Comparison of ENCODE assay signal across 34 mouse cellular contexts in the genomic region with DNA sequence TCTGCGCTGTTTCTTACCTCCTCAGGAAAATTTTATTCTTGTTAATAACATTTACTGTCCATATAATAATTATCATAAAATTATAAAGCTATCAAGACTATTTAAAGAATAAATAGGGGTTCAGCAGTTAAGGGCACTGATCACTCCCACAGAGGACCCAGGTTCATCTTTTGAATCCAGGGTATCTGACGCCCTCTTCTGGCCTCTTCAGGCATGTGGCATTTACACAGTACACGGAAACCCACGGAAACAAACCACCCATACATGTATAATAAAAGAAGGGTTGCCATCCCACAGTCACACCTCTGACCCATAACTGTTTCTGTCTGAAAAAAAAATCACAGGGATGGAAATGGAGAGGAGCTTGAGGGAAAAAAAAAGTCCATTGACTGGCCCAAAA. TPM values are rescaled to one million over a fixed set of nuclear protein-coding genes. Genes with fewer than 3 reads are reported as not detected.
DNase-seq lines count a peak whose midpoint lies in the region; ATAC-seq and TF ChIP-seq lines count a peak whose summit lies in the region.
"Had no signal": no experiment of that assay in that cellular context is flagged by ENCODE, and none has a peak within 500 bp of the region (broad histone marks: within the 10 kb centered on the region; RNA-seq: fewer than 3 reads in every experiment).

No protein-coding gene starts in this region.

- no peaks in the 10 kb centered on the region for H3K9me3 ChIP-seq in forebrain, postnatal 0 days (ENCODE audit: low read length)
- H3K9me3 ChIP-seq in forebrain, embryonic 15.5 days: no peaks in the 10 kb centered on the region
- no peaks in the 10 kb centered on the region for H3K9me3 ChIP-seq in E14TG2a.4 (ENCODE audit: low read length)
- H3K9me3 ChIP-seq: hindbrain, embryonic 13.5 days; intestine, embryonic 15.5 days; kidney, embryonic 15.5 days; liver, embryonic 12.5 days; megakaryocyte, embryonic 14.5 days; stomach, embryonic 15.5 days had no signal

- CTCF ChIA-PET in Patski (lab: Charles Lee): interaction anchor here (0.9 kb wide), 1 partner anchor 269 kb away, joined by 3 read pairs; no protein-coding TSS in a partner anchor

- no peak for DNase-seq in forebrain, postnatal 0 days
- no peak for DNase-seq in layer of hippocampus, adult 2 months (ENCODE audit: low spot score in 2 of 2)
- DNase-seq in layer of hippocampus, adult 9-11 months: no peak
- DNase-seq in Patski (ENCODE audit: low read depth, low spot score): no peak
- DNase-seq in kidney, adult 8-10 months: no peak
- DNase-seq: cerebellum, adult 18-20 months; cerebellum, postnatal 14 days; gastrocnemius, postnatal 14 days; heart, adult 18-20 months; heart, postnatal 36 days; lung, embryonic 14.5 days; lung, postnatal 36 days; thymus, adult 18-20 months; thymus, postnatal 36 days had no signal

- no peaks in the 10 kb centered on the region for H3K36me3 ChIP-seq in forebrain, postnatal 0 days (ENCODE audit: insufficient read depth)
- H3K36me3 ChIP-seq in forebrain, embryonic 15.5 days: no peaks in the 10 kb centered on the region
- no peaks in the 10 kb centered on the region for H3K36me3 ChIP-seq in E14TG2a.4 (ENCODE audit: insufficient read depth, low read length)
- H3K36me3 ChIP-seq: hindbrain, embryonic 13.5 days; intestine, embryonic 15.5 days; kidney, embryonic 15.5 days; liver, embryonic 12.5 days; stomach, embryonic 15.5 days had no signal

- no peaks in the 10 kb centered on the region for H3K27me3 ChIP-seq in forebrain, postnatal 0 days (ENCODE audit: insufficient read depth, low read length)
- no peaks in the 10 kb centered on the region for H3K27me3 ChIP-seq in forebrain, embryonic 15.5 days
- H3K27me3 ChIP-seq in E14TG2a.4 (ENCODE audit: insufficient read depth, low read length) (no peaks in the 10 kb centered on the region), Patski (peaks cover 7% of the 10 kb centered on the region)
- H3K27me3 ChIP-seq: hindbrain, embryonic 13.5 days; intestine, embryonic 15.5 days; kidney, embryonic 15.5 days; liver, embryonic 12.5 days; megakaryocyte, embryonic 14.5 days; stomach, embryonic 15.5 days had no signal

- H3K4me1 ChIP-seq in forebrain, postnatal 0 days (ENCODE audit: insufficient read depth): no peaks in the 10 kb centered on the region
- no peaks in the 10 kb centered on the region for H3K4me1 ChIP-seq in forebrain, embryonic 15.5 days
- no peaks in the 10 kb centered on the region; the same call in 1 of the 2 replicates for H3K4me1 ChIP-seq in E14TG2a.4 (replicated peaks; ENCODE audit: low read depth, low read length)
- H3K4me1 ChIP-seq: hindbrain, embryonic 13.5 days; intestine, embryonic 15.5 days; kidney, embryonic 15.5 days; liver, embryonic 12.5 days; stomach, embryonic 15.5 days had no signal

- TF ChIP-seq CTCF in forebrain, postnatal 0 days (IDR thresholded peaks at IDR 0.05; ENCODE audit: low read depth): peak; percentile 9; the same call in 1 of the 2 replicates
- TF ChIP-seq CTCF in layer of hippocampus, adult 2 months (conservative IDR thresholded peaks at IDR 0.05): peak; percentile 51
- TF ChIP-seq CTCF in E14TG2a.4 (conservative IDR thresholded peaks at IDR 0.05; ENCODE audit: low read length): peak; percentile 25; the same call in 1 of the 2 replicates
- TF ChIP-seq CTCF in Patski (IDR thresholded peaks at IDR 0.05): peak; percentile 28

- H3K4me2 ChIP-seq in forebrain, postnatal 0 days (ENCODE audit: low read depth): no peak overlapping the region
- H3K4me2 ChIP-seq in forebrain, embryonic 15.5 days (replicated peaks): no peak overlapping the region
- H3K4me2 ChIP-seq: hindbrain, embryonic 13.5 days; intestine, embryonic 15.5 days; kidney, embryonic 15.5 days; liver, embryonic 12.5 days; lung, embryonic 14.5 days; stomach, embryonic 15.5 days had no signal

- H3K4me3 ChIP-seq in forebrain, postnatal 0 days (ENCODE audit: low read depth, low read length): no peak overlapping the region
- H3K4me3 ChIP-seq in forebrain, embryonic 15.5 days: no peak overlapping the region
- no peak overlapping the region for H3K4me3 ChIP-seq in layer of hippocampus, adult 2 months
- no peak overlapping the region for H3K4me3 ChIP-seq in E14TG2a.4 (replicated peaks; ENCODE audit: low read length)
- H3K4me3 ChIP-seq: hindbrain, embryonic 13.5 days; intestine, embryonic 15.5 days; kidney, embryonic 15.5 days; liver, embryonic 12.5 days; megakaryocyte, embryonic 14.5 days; stomach, embryonic 15.5 days had no signal

- POLR2A ChIA-PET in Patski (lab: Charles Lee): no interaction called here

- H3K9ac ChIP-seq in forebrain, postnatal 0 days: no peak overlapping the region
- no peak overlapping the region for H3K9ac ChIP-seq in forebrain, embryonic 15.5 days (replicated peaks)
- H3K9ac ChIP-seq: hindbrain, embryonic 13.5 days; intestine, embryonic 15.5 days; kidney, embryonic 15.5 days; liver, embryonic 12.5 days; lung, embryonic 14.5 days; stomach, embryonic 15.5 days had no signal

- no peak overlapping the region for H3K27ac ChIP-seq in forebrain, postnatal 0 days (ENCODE audit: low read depth, low read length)
- no peak overlapping the region for H3K27ac ChIP-seq in forebrain, embryonic 15.5 days (replicated peaks)
- no peak overlapping the region for H3K27ac ChIP-seq in layer of hippocampus, adult 2 months
- H3K27ac ChIP-seq: hindbrain, embryonic 13.5 days; intestine, embryonic 15.5 days; kidney, embryonic 15.5 days; liver, embryonic 12.5 days; stomach, embryonic 15.5 days had no signal

- 55% methylated on average over 4 of the region's 4 CpGs for WGBS in forebrain, postnatal 0 days
- 51% methylated on average over 4 of the region's 4 CpGs for WGBS in forebrain, embryonic 15.5 days

- ATAC-seq in forebrain, postnatal 0 days: no peak
- no peak for ATAC-seq in forebrain, embryonic 15.5 days (replicated peaks)
- ATAC-seq in Patski: no peak
- ATAC-seq in monocyte, adult 5-6 weeks (replicated peaks; ENCODE audit: insufficient number of reproducible peaks, low FRiP score, low TSS enrichment, poor library complexity, severe bottlenecking): no peak
- ATAC-seq: CD4-positive, CD25-positive, alpha-beta regulatory T cell, adult 4 months; forebrain, embryonic 14.5 days; intestine, embryonic 15.5 days; liver, embryonic 12.5 days; midbrain, embryonic 16.5 days had no signal

- in situ Hi-C loops in Patski (cut with MboI; ENCODE audit: low pct_unique_long_range_greater_than_20kb): no loop called here

RNA-seq across cellular contexts. Expression of a gene that starts 9.1 kb away (rescaled TPM):
- total RNA-seq in forebrain, postnatal 0 days (2014; rRNA removed): not detected in 2 replicates
- polyA plus RNA-seq in forebrain, postnatal 0 days (2015; fragmentation: Nextera tagmentation; extraction: Ambion mirVana): not detected in 2 replicates
- polyA plus RNA-seq in forebrain, embryonic 15.5 days (2015; fragmentation: Nextera tagmentation; extraction: Ambion mirVana): not detected in 2 replicates
- total RNA-seq in layer of hippocampus, adult 2 months (2021): not detected
- polyA plus RNA-seq in Patski (2021): not detected
- not detected in 3 replicates for total RNA-seq in monocyte, adult 5-6 weeks (2017)
- total RNA-seq: adrenal gland, adult 18-20 months; adrenal gland, postnatal 4 days; gastrocnemius, postnatal 14 days; heart, adult 18-20 months; heart, postnatal 36 days; layer of hippocampus, postnatal 14 days; neutrophil, adult 5-6 weeks had no signal
- polyA plus RNA-seq: CD4-positive, CD25-positive, alpha-beta regulatory T cell, adult 4 months; embryonic facial prominence, embryonic 14.5 days; forebrain, embryonic 14.5 days; heart, embryonic 14.5 days; hindbrain, embryonic 13.5 days; intestine, embryonic 15.5 days; kidney, embryonic 15.5 days; large intestine, adult 2 months; limb, embryonic 11.5 days; liver, embryonic 12.5 days; lung, embryonic 14.5 days; midbrain, embryonic 16.5 days; stomach, embryonic 15.5 days had no signal

RNA-seq across cellular contexts. Expression of a gene that starts 13.2 kb away (rescaled TPM):
- not detected in 2 replicates for total RNA-seq in forebrain, postnatal 0 days (2014; rRNA removed)
- not detected in 2 replicates for polyA plus RNA-seq in forebrain, postnatal 0 days (2015; fragmentation: Nextera tagmentation; extraction: Ambion mirVana)
- polyA plus RNA-seq in forebrain, embryonic 15.5 days (2015; fragmentation: Nextera tagmentation; extraction: Ambion mirVana): not detected in 2 replicates
- total RNA-seq in layer of hippocampus, adult 2 months (2021): not detected
- polyA plus RNA-seq in Patski (2021): not detected
- total RNA-seq in monocyte, adult 5-6 weeks (2017): not detected in 3 replicates
- total RNA-seq: adrenal gland, adult 18-20 months; adrenal gland, postnatal 4 days; gastrocnemius, postnatal 14 days; heart, adult 18-20 months; heart, postnatal 36 days; layer of hippocampus, postnatal 14 days; neutrophil, adult 5-6 weeks had no signal
- polyA plus RNA-seq: CD4-positive, CD25-positive, alpha-beta regulatory T cell, adult 4 months; embryonic facial prominence, embryonic 14.5 days; forebrain, embryonic 14.5 days; heart, embryonic 14.5 days; hindbrain, embryonic 13.5 days; intestine, embryonic 15.5 days; large intestine, adult 2 months; limb, embryonic 11.5 days; liver, embryonic 12.5 days; lung, embryonic 14.5 days; midbrain, embryonic 16.5 days; stomach, embryonic 15.5 days had no signal

RNA-seq across cellular contexts. Expression of a gene that starts 27.1 kb away (rescaled TPM):
- total RNA-seq in forebrain, postnatal 0 days (2014; rRNA removed): not detected in 2 replicates
- not detected in 2 replicates for polyA plus RNA-seq in forebrain, postnatal 0 days (2015; fragmentation: Nextera tagmentation; extraction: Ambion mirVana)
- polyA plus RNA-seq in forebrain, embryonic 15.5 days (2015; fragmentation: Nextera tagmentation; extraction: Ambion mirVana): 0.19 TPM in 1 of 2 replicates, not detected in the other
- not detected for total RNA-seq in layer of hippocampus, adult 2 months (2021)
- polyA plus RNA-seq in Patski (2021): not detected
- total RNA-seq in monocyte, adult 5-6 weeks (2017): not detected in 3 replicates
- total RNA-seq: adrenal gland, adult 18-20 months; adrenal gland, postnatal 4 days; gastrocnemius, postnatal 14 days; heart, adult 18-20 months; heart, postnatal 36 days; layer of hippocampus, postnatal 14 days; neutrophil, adult 5-6 weeks had no signal
- polyA plus RNA-seq: CD4-positive, CD25-positive, alpha-beta regulatory T cell, adult 4 months; heart, embryonic 14.5 days; hindbrain, embryonic 13.5 days; intestine, embryonic 15.5 days; kidney, embryonic 15.5 days; large intestine, adult 2 months; limb, embryonic 11.5 days; liver, embryonic 12.5 days; lung, embryonic 14.5 days; midbrain, embryonic 16.5 days; stomach, embryonic 15.5 days had no signal

RNA-seq across cellular contexts. Expression of a gene that starts 31.6 kb away (rescaled TPM):
- 0.15 TPM in 1 of 2 replicates, not detected in the other for total RNA-seq in forebrain, postnatal 0 days (2014; rRNA removed)
- polyA plus RNA-seq in forebrain, postnatal 0 days (2015; fragmentation: Nextera tagmentation; extraction: Ambion mirVana): 0.06 and 0.19 TPM in 2 replicates
- polyA plus RNA-seq in forebrain, embryonic 15.5 days (2015; fragmentation: Nextera tagmentation; extraction: Ambion mirVana): not detected in 2 replicates
- not detected for total RNA-seq in layer of hippocampus, adult 2 months (2021)
- polyA plus RNA-seq in Patski (2021): 0.04 TPM
- not detected in 3 replicates for total RNA-seq in monocyte, adult 5-6 weeks (2017)
- total RNA-seq: adrenal gland, adult 18-20 months; gastrocnemius, postnatal 14 days; heart, adult 18-20 months; heart, postnatal 36 days; layer of hippocampus, postnatal 14 days had no signal
- polyA plus RNA-seq: CD4-positive, CD25-positive, alpha-beta regulatory T cell, adult 4 months; forebrain, embryonic 14.5 days; heart, embryonic 14.5 days; lung, embryonic 14.5 days had no signal

RNA-seq across cellular contexts. Expression of a gene that starts 41.5 kb away (rescaled TPM):
- total RNA-seq in forebrain, postnatal 0 days (2014; rRNA removed): not detected in 2 replicates
- polyA plus RNA-seq in forebrain, postnatal 0 days (2015; fragmentation: Nextera tagmentation; extraction: Ambion mirVana): not detected in 2 replicates
- polyA plus RNA-seq in forebrain, embryonic 15.5 days (2015; fragmentation: Nextera tagmentation; extraction: Ambion mirVana): not detected in 2 replicates
- total RNA-seq in layer of hippocampus, adult 2 months (2021): not detected
- not detected for polyA plus RNA-seq in Patski (2021)
- total RNA-seq in monocyte, adult 5-6 weeks (2017): not detected in 3 replicates
- total RNA-seq: adrenal gland, adult 18-20 months; adrenal gland, postnatal 4 days; gastrocnemius, postnatal 14 days; heart, adult 18-20 months; heart, postnatal 36 days; layer of hippocampus, postnatal 14 days; neutrophil, adult 5-6 weeks had no signal
- polyA plus RNA-seq: CD4-positive, CD25-positive, alpha-beta regulatory T cell, adult 4 months; embryonic facial prominence, embryonic 14.5 days; forebrain, embryonic 14.5 days; heart, embryonic 14.5 days; hindbrain, embryonic 13.5 days; intestine, embryonic 15.5 days; kidney, embryonic 15.5 days; limb, embryonic 11.5 days; liver, embryonic 12.5 days; lung, embryonic 14.5 days; midbrain, embryonic 16.5 days; stomach, embryonic 15.5 days had no signal
